Mouse (Mus musculus) intestine, postnatal 0 days (tissue): ENCODE results near the gene Ccdc191. TPM values are rescaled to one million over a fixed set of nuclear protein-coding genes. Genes with fewer than 3 reads are reported as not detected.

ENCODE experiments used
- ATAC-seq: fragments of 200-750 bp; cut with Nextera tagmentation; 2 replicates; pipeline ENCODE4 v1.8.0; 2017; ENCODE audit warnings: mild to moderate bottlenecking, moderate TSS enrichment, moderate library complexity
- H3K27ac ChIP-seq: fragments of 300-500 bp; sonication (generic); 2 replicates; pipeline ENCODE4 v1.5.1; 2014; ENCODE audit warnings: mild to moderate bottlenecking, low read depth, low read length, moderate library complexity
- H3K27me3 ChIP-seq: fragments of 300-500 bp; sonication (generic); replicated peaks from 2 replicates; pipeline ENCODE4 v1.6.1; 2014; ENCODE audit warnings: low read length, mixed read lengths; ENCODE audit not compliant: control insufficient read depth, insufficient read depth
- H3K36me3 ChIP-seq: fragments of 300-500 bp; sonication (generic); 2 replicates; pipeline ENCODE4 v1.6.1; 2014; ENCODE audit warnings: mild to moderate bottlenecking, moderate library complexity; ENCODE audit not compliant: control insufficient read depth, insufficient read depth
- H3K4me1 ChIP-seq: fragments of 300-500 bp; sonication (generic); replicated peaks from 2 replicates; pipeline ENCODE4 v1.6.1; 2014; ENCODE audit warnings: antibody characterized with exemption, low read length, mixed read lengths; ENCODE audit not compliant: control insufficient read depth, insufficient read depth
- H3K4me2 ChIP-seq: fragments of 300-500 bp; sonication (generic); replicated peaks from 2 replicates; pipeline ENCODE4 v1.6.1; 2014; ENCODE audit warnings: low read depth, mild to moderate bottlenecking, moderate library complexity
- H3K4me3 ChIP-seq: fragments of 300-500 bp; sonication (generic); 2 replicates; pipeline ENCODE4 v1.5.1; 2014; ENCODE audit warnings: low read depth, low read length
- H3K9ac ChIP-seq: fragments of 300-500 bp; sonication (generic); 2 replicates; pipeline ENCODE4 v1.6.1; 2014; ENCODE audit warnings: mild to moderate bottlenecking, low read depth, low read length
- H3K9me3 ChIP-seq: fragments of 300-500 bp; sonication (generic); 2 replicates; pipeline ENCODE4 v1.6.1; 2016; ENCODE audit warnings: mixed run types; ENCODE audit not compliant: control insufficient read depth
- CTCF ChIP-seq: sonication (generic); IDR thresholded peaks from 2 replicates; pipeline ENCODE4 v1.5.1; 2016; ENCODE audit warnings: low read depth, mild to moderate bottlenecking, control low read depth, antibody characterized with exemption, moderate library complexity
- WGBS: fragments of 180-500 bp; shearing (Covaris S2); extraction: QIAGEN DNeasy Blood & Tissue Kit; methylation state at CpG from one replicate; pipeline ENCODE4 v1.1.7; 2014; 5-methylcytosine and 5-hydroxymethylcytosine counted together
- polyA plus RNA-seq: library from polyadenylated mRNA; unstranded; fragments of >200 nt; fragmentation: Nextera tagmentation; extraction: Ambion mirVana; gene quantifications from 2 replicates; pipeline ENCODE4 v1.2.1, GENCODE M21; 2015

The Ccdc191 gene
- polyA plus RNA-seq, 1 experiment from 2014 or later, result 3.6 TPM

- 0 out of 2 replicates have a peak, but pooled peaks cover 4% of the 10 kb centered on the region for H3K4me1 ChIP-seq
- no peak for TF ChIP-seq CTCF
- H3K9ac ChIP-seq, result no peak overlapping the region
- no peak overlapping the region for H3K4me3 ChIP-seq
- WGBS, result 92% methylated on average over 8 of the region's 8 CpGs
- ATAC-seq, result no peak
- no peaks in the 10 kb centered on the region for H3K27me3 ChIP-seq
- no peak overlapping the region for H3K27ac ChIP-seq
- H3K9me3 ChIP-seq, result no peaks in the 10 kb centered on the region
- no peaks in the 10 kb centered on the region for H3K36me3 ChIP-seq
- H3K4me2 ChIP-seq, result no peak overlapping the region
These were observed 45.3 kb downstream of the Ccdc191 start for GRCm38 (mm10) chr16:43934856-43935255.

- no peak for TF ChIP-seq CTCF
- Histone ChIP-seq H3K4me2 (no peak overlapping the region), H3K4me1 (no peaks in the 10 kb centered on the region), H3K27ac (no peak overlapping the region), H3K4me3 (no peak overlapping the region), H3K27me3 (no peaks in the 10 kb centered on the region), H3K36me3 (no peaks in the 10 kb centered on the region), H3K9ac (no peak overlapping the region), H3K9me3 (no peaks in the 10 kb centered on the region)
- WGBS, result 65% methylated on average over 3 of the region's 3 CpGs
- no peak for ATAC-seq
These were observed 45.8 kb downstream of the Ccdc191 start for GRCm38 (mm10) chr16:43935367-43935766.

- no peaks in the 10 kb centered on the region for H3K4me1 ChIP-seq
These were observed 46.3 kb downstream of the Ccdc191 start for GRCm38 (mm10) chr16:43935892-43936291.

GRCm38 (mm10) chr16:43940846-43941245 is 51.2 kb downstream of the Ccdc191 start:
- Histone ChIP-seq H3K27me3 (no peaks in the 10 kb centered on the region), H3K4me3 (no peak overlapping the region), H3K4me2 (no peak overlapping the region), H3K4me1 (no peaks in the 10 kb centered on the region), H3K9me3 (no peaks in the 10 kb centered on the region), H3K9ac (no peak overlapping the region), H3K27ac (no peak overlapping the region), H3K36me3 (no peaks in the 10 kb centered on the region)
- TF ChIP-seq CTCF, result no peak
- no peak for ATAC-seq
- WGBS, result 90% methylated on average over 4 of the region's 4 CpGs

More at GRCm38 (mm10) chr16:43935892-43936291, 46.3 kb downstream of the Ccdc191 start:
- WGBS, result 65% methylated on average over 3 of the region's 3 CpGs
- Histone ChIP-seq H3K9ac (no peak overlapping the region), H3K27me3 (no peaks in the 10 kb centered on the region), H3K9me3 (no peaks in the 10 kb centered on the region), H3K4me2 (no peak overlapping the region), H3K4me3 (no peak overlapping the region), H3K36me3 (no peaks in the 10 kb centered on the region), H3K27ac (no peak overlapping the region)
- no peak for ATAC-seq
- TF ChIP-seq CTCF, result no peak

- no peak overlapping the region for H3K4me2 ChIP-seq
- H3K9me3 ChIP-seq, result no peaks in the 10 kb centered on the region
- no peak for TF ChIP-seq CTCF
- H3K4me3 ChIP-seq, result no peak overlapping the region
- H3K9ac ChIP-seq, result no peak overlapping the region
- no peaks in the 10 kb centered on the region for H3K36me3 ChIP-seq
- no peak overlapping the region for H3K27ac ChIP-seq
- no peaks in the 10 kb centered on the region for H3K27me3 ChIP-seq
- no peaks in the 10 kb centered on the region for H3K4me1 ChIP-seq
- no peak for ATAC-seq
- WGBS, result 73% methylated on average over 3 of the region's 3 CpGs
These were observed 55.8 kb downstream of the Ccdc191 start for GRCm38 (mm10) chr16:43945351-43945750.

GRCm38 (mm10) chr16:43945869-43946268 is 56.3 kb downstream of the Ccdc191 start:
- ATAC-seq, result no peak
- Histone ChIP-seq H3K4me2 (no peak overlapping the region), H3K27me3 (no peaks in the 10 kb centered on the region), H3K27ac (no peak overlapping the region), H3K9me3 (no peaks in the 10 kb centered on the region), H3K9ac (no peak overlapping the region), H3K4me1 (no peaks in the 10 kb centered on the region), H3K4me3 (no peak overlapping the region), H3K36me3 (no peaks in the 10 kb centered on the region)
- WGBS, result 65% methylated on average over 3 of the region's 3 CpGs
- no peak for TF ChIP-seq CTCF

GRCm38 (mm10) chr16:43951591-43951990 is 62.0 kb downstream of the Ccdc191 start:
- Histone ChIP-seq H3K27me3 (no peaks in the 10 kb centered on the region), H3K27ac (no peak overlapping the region), H3K9ac (no peak overlapping the region), H3K4me2 (no peak overlapping the region), H3K36me3 (no peaks in the 10 kb centered on the region; the same call in 1 of the 2 replicates), H3K4me1 (no peaks in the 10 kb centered on the region), H3K4me3 (no peak overlapping the region), H3K9me3 (no peaks in the 10 kb centered on the region)
- ATAC-seq, result no peak; the same call in 1 of the 2 replicates
- no peak for TF ChIP-seq CTCF
- WGBS, result 49% methylated on average over 4 of the region's 4 CpGs
